Mouse (Mus musculus): ENCODE data around the gene Smtnl1. TPM values are rescaled to one million over a fixed set of nuclear protein-coding genes. Genes with fewer than 3 reads are reported as not detected.

Smtnl1 gene
- total and polyA plus RNA-seq, 3 experiments: 0.13 to 1.5 TPM; not detected in 1

DNA sequence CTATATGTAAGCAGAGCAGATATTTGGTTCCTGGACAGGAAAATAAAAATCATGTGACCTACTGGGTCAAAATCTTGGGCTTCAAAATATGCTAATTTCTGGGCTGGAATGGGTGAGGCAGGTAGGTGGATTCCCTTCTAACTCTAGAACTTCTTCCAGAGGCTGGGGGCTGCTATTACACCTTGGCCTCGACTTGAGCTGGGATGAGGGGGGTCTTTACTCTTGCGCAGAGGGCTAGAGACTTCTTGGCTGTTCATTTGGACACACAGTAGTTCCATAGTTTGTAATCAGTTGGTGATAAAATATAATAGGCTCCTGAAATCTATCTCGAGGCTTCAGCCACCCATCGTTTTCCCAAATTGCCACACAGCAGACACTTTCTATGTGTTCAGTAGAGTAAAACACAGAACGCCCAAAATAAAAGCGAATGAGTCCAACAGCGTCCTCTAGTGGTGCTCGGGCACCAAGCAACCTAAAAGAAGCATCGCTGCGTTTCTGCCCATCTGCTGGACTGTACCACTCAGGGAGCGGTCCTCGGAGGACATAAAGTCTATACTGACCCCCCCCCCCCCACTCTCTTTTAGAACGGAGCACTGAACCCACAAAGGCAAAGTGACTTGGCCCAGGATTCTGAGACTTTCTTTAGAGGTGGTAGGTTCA is 24.5 kb downstream of the Smtnl1 start:
- H3K36me3 ChIP-seq (replicated peaks in 1 of 2; ENCODE audit: control insufficient read depth in 1 of 2, insufficient read depth in 1 of 2, low read length in 1 of 2): no peaks in the 10 kb centered on the region
- no peak overlapping the region for H3K27ac ChIP-seq (ENCODE audit: insufficient read depth, low read depth)
- no peak for TF ChIP-seq ZC3H11A (IDR thresholded peaks at IDR 0.05; ENCODE audit: low read depth, low read length)
- TF ChIP-seq CTCF (conservative IDR thresholded peaks at IDR 0.05 in 1 of 2, IDR thresholded peaks at IDR 0.05 in 1 of 2; ENCODE audit: low read depth in 2 of 2, low read length in 2 of 2): peak; percentile 79 to 90
- peak; percentile 53 for TF ChIP-seq SMC3 (IDR thresholded peaks at IDR 0.05; ENCODE audit: low read depth, low read length)
- peak; percentile 49 for TF ChIP-seq RAD21 (IDR thresholded peaks at IDR 0.05; ENCODE audit: low read depth, low read length)
- peaks cover 0 to 18% of the 10 kb centered on the region in 2 experiments; a peak in 2 of 4 replicates for H3K4me1 ChIP-seq (ENCODE audit: control insufficient read depth in 1 of 2, insufficient read depth in 2 of 2)
- in situ Hi-C loops (cut with MboI; ENCODE audit: low pct_ligation_motif_present, low pct_unique_long_range_greater_than_20kb, low sequenced_read_pairs) (no loop called here), dilution Hi-C loops (cut with MboI; ENCODE audit: extremely low pct_ligation_motif_present, extremely low pct_unique_long_range_greater_than_20kb, low sequenced_read_pairs) (no loop called here)
- peak overlapping the region; percentile 77 for H3K4me2 ChIP-seq (ENCODE audit: insufficient read depth, low read depth, poor library complexity, severe bottlenecking)
- peak; percentile 48 for DNase-seq (ENCODE audit: extremely low read depth)
- H3K9ac ChIP-seq (ENCODE audit: insufficient read depth, low read depth): no peak overlapping the region
- H3K27me3 ChIP-seq (replicated peaks): no peaks in the 10 kb centered on the region
- peak overlapping the region in 2 of 3 experiments; percentile 67 to 84 for H3K4me3 ChIP-seq (replicated peaks in 1 of 3; ENCODE audit: low read depth in 2 of 3, low read length in 2 of 3, poor library complexity in 1 of 3)
- H3K9me3 ChIP-seq (replicated peaks; ENCODE audit: low read length): peaks cover 13% of the 10 kb centered on the region
- no peaks in the 10 kb centered on the region for H3K79me2 ChIP-seq (replicated peaks; ENCODE audit: control insufficient read depth, extremely low read depth, insufficient read depth, poor library complexity, severe bottlenecking)

DNA sequence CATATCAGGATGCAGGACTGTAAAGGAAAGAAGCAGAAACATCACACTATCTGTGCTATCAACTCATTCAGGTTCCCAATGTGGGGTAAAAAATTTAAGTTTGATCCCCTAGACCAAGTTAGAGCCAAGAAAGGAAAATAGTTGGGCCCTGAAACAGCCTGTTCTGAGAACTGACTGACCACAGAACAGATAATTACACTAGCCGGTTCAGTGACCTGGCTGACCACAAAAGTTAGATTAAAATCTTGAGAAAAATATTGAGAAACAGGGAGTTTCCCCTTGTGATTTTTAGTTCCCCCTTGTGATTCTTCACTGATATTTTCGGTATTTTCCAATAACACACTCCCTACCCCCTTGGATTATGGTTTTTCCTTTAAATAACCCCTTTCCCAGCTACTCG is 28.6 kb downstream of the Smtnl1 start:
- DNase-seq (ENCODE audit: extremely low read depth): no peak
- in situ Hi-C loops (cut with MboI; ENCODE audit: low pct_ligation_motif_present, low pct_unique_long_range_greater_than_20kb, low sequenced_read_pairs): no loop called here
- H3K36me3 ChIP-seq (replicated peaks in 1 of 2; ENCODE audit: control insufficient read depth in 1 of 2, insufficient read depth in 1 of 2, low read length in 1 of 2): no peaks in the 10 kb centered on the region
- H3K9ac ChIP-seq (ENCODE audit: insufficient read depth, low read depth): no peak overlapping the region
- no peaks in the 10 kb centered on the region for H3K27me3 ChIP-seq (replicated peaks)
- H3K4me2 ChIP-seq (ENCODE audit: insufficient read depth, low read depth, poor library complexity, severe bottlenecking): no peak overlapping the region
- H3K4me3 ChIP-seq (replicated peaks in 1 of 3; ENCODE audit: low read depth in 2 of 3, low read length in 2 of 3, poor library complexity in 1 of 3): no peak overlapping the region
- TF ChIP-seq RCOR1 (conservative IDR thresholded peaks at IDR 0.05; ENCODE audit: low read depth, low read length): no peak
- no peak for TF ChIP-seq ELF1 (IDR thresholded peaks at IDR 0.05; ENCODE audit: low read depth, low read length)
- TF ChIP-seq TCF12 (IDR thresholded peaks at IDR 0.05; ENCODE audit: low read depth, low read length): no peak
- TF ChIP-seq NELFE (IDR thresholded peaks at IDR 0.05; ENCODE audit: low read depth, low read length): no peak
- no peak for TF ChIP-seq IRF4 (IDR thresholded peaks at IDR 0.05; ENCODE audit: low read depth, low read length)
- no peak for TF ChIP-seq ZC3H11A (IDR thresholded peaks at IDR 0.05; ENCODE audit: low read depth, low read length)
- no peak for TF ChIP-seq E2F4 (IDR thresholded peaks at IDR 0.05; ENCODE audit: insufficient replicate concordance, low read depth, low read length)
- TF ChIP-seq CHD2 (IDR thresholded peaks at IDR 0.05; ENCODE audit: low read length): no peak
- no peak for TF ChIP-seq USF2 (conservative IDR thresholded peaks at IDR 0.05; ENCODE audit: low read depth, low read length)
- no peak for TF ChIP-seq JUN (IDR thresholded peaks at IDR 0.05; ENCODE audit: insufficient read depth, low read depth, low read length)
- TF ChIP-seq MAX (IDR thresholded peaks at IDR 0.05; ENCODE audit: low read length): no peak
- TF ChIP-seq SIN3A (IDR thresholded peaks at IDR 0.05; ENCODE audit: low read length): no peak
- H3K79me2 ChIP-seq (replicated peaks; ENCODE audit: control insufficient read depth, extremely low read depth, insufficient read depth, poor library complexity, severe bottlenecking): no peaks in the 10 kb centered on the region
- peaks cover 0 to 10% of the 10 kb centered on the region in 2 experiments; a peak in 2 of 4 replicates for H3K4me1 ChIP-seq (ENCODE audit: control insufficient read depth in 1 of 2, insufficient read depth in 2 of 2)
- dilution Hi-C loops (cut with MboI; ENCODE audit: extremely low pct_ligation_motif_present, extremely low pct_unique_long_range_greater_than_20kb, low sequenced_read_pairs): no loop called here
- H3K9me3 ChIP-seq (replicated peaks; ENCODE audit: low read length): peaks cover 13% of the 10 kb centered on the region
- no peak overlapping the region for H3K27ac ChIP-seq (ENCODE audit: insufficient read depth, low read depth)

Data from CH12.LX (cell line).